Mouse (Mus musculus) CH12.LX (cell line): ENCODE measurements around the gene Gm20662. TPM values are rescaled to one million over a fixed set of nuclear protein-coding genes. Genes with fewer than 3 reads are reported as not detected.

Experiments
- DNase-seq: peaks from one replicate; pipeline ENCODE4 v3.0.0-alpha.2; 2013; ENCODE audit errors: extremely low read depth
- H3K27ac ChIP-seq: 2 replicates; pipeline ENCODE4 v1.5.1; 2012; ENCODE audit warnings: low read depth, mild to moderate bottlenecking, control low read depth, moderate library complexity; ENCODE audit not compliant: insufficient read depth
- H3K27me3 ChIP-seq: replicated peaks from 2 replicates; pipeline ENCODE3; 2012; ENCODE audit warnings: inconsistent platforms
- H3K36me3 ChIP-seq, 2 experiments: replicated peaks in 1 of 2; 2 replicates each; pipeline versions ENCODE3 to v1.6.1; 2012; ENCODE audit warnings: inconsistent platforms in 1 of 2, low read length in 1 of 2, mild to moderate bottlenecking in 1 of 2, mixed read lengths in 1 of 2, moderate library complexity in 1 of 2; ENCODE audit not compliant: control insufficient read depth in 1 of 2, insufficient read depth in 1 of 2
- H3K4me1 ChIP-seq, 2 experiments: 2 replicates each; pipeline ENCODE4 v1.6.1; 2012; ENCODE audit warnings: inconsistent platforms in 1 of 2, moderate library complexity in 1 of 2; ENCODE audit not compliant: insufficient read depth in 2 of 2, control insufficient read depth in 1 of 2
- H3K4me2 ChIP-seq: 2 replicates; pipeline ENCODE4 v1.6.1; 2012; ENCODE audit warnings: low read depth, mild to moderate bottlenecking, control low read depth; ENCODE audit not compliant: poor library complexity, insufficient read depth, severe bottlenecking
- H3K4me3 ChIP-seq, 3 experiments: fragments of 150-350 bp in 1 of 3; sonication (generic) in 1 of 3; replicated peaks in 1 of 3; 2 replicates each; pipeline versions ENCODE3 to v1.5.1; 2011 to 2012; ENCODE audit warnings: low read depth in 2 of 3, low read length in 2 of 3, mild to moderate bottlenecking in 2 of 3, moderate library complexity in 2 of 3, control low read depth in 1 of 3, improper control_type of control experiment in 1 of 3, inconsistent platforms in 1 of 3, mixed read lengths in 1 of 3; ENCODE audit not compliant: poor library complexity in 1 of 3
- H3K79me2 ChIP-seq: replicated peaks from 2 replicates; pipeline ENCODE4 v1.6.1; 2012; ENCODE audit warnings: mild to moderate bottlenecking, moderate library complexity; ENCODE audit not compliant: control insufficient read depth, poor library complexity, insufficient read depth, severe bottlenecking; ENCODE audit errors: extremely low read depth
- H3K9ac ChIP-seq: 2 replicates; pipeline ENCODE4 v1.6.1; 2012; ENCODE audit warnings: low read depth, mild to moderate bottlenecking, control low read depth, moderate library complexity; ENCODE audit not compliant: insufficient read depth
- H3K9me3 ChIP-seq: replicated peaks from 2 replicates; pipeline ENCODE3; 2012; ENCODE audit warnings: low read length, inconsistent platforms, mixed read lengths
- BHLHE40 ChIP-seq: IDR thresholded peaks from 2 replicates; pipeline ENCODE4 v1.6.1; 2011; ENCODE audit warnings: mild to moderate bottlenecking, low read depth, low read length, improper control_type of control experiment
- CHD1 ChIP-seq: IDR thresholded peaks from 2 replicates; pipeline ENCODE4 v1.6.1; 2012; ENCODE audit warnings: low read depth, low read length, improper control_type of control experiment, inconsistent platforms
- CHD2 ChIP-seq: IDR thresholded peaks from 2 replicates; pipeline ENCODE4 v1.6.1; 2011; ENCODE audit warnings: low read length, improper control_type of control experiment
- ELF1 ChIP-seq: IDR thresholded peaks from 2 replicates; pipeline ENCODE4 v1.6.1; 2014; ENCODE audit warnings: low read depth, mild to moderate bottlenecking, inconsistent platforms, low read length, improper control_type of control experiment
- EP300 ChIP-seq: IDR thresholded peaks from 2 replicates; pipeline ENCODE4 v1.6.1; 2011; ENCODE audit warnings: low read length, improper control_type of control experiment
- HCFC1 ChIP-seq: IDR thresholded peaks from 2 replicates; pipeline ENCODE4 v1.6.1; 2012; ENCODE audit warnings: low read depth, mild to moderate bottlenecking, inconsistent platforms, low read length, improper control_type of control experiment
- KAT2A ChIP-seq: IDR thresholded peaks from 2 replicates; pipeline ENCODE4 v1.6.1; 2012; ENCODE audit warnings: low read length, improper control_type of control experiment, inconsistent platforms; ENCODE audit not compliant: insufficient replicate concordance
- MEF2A ChIP-seq: IDR thresholded peaks from 2 replicates; pipeline ENCODE4 v1.6.1; 2014; ENCODE audit warnings: low read depth, mild to moderate bottlenecking, inconsistent platforms, low read length, improper control_type of control experiment, borderline replicate concordance
- NELFE ChIP-seq: IDR thresholded peaks from 2 replicates; pipeline ENCODE4 v1.6.1; 2011; ENCODE audit warnings: low read depth, low read length, improper control_type of control experiment
- NRF1 ChIP-seq: IDR thresholded peaks from 2 replicates; pipeline ENCODE4 v1.6.1; 2014; ENCODE audit warnings: low read depth, mild to moderate bottlenecking, inconsistent platforms, low read length, improper control_type of control experiment, moderate library complexity
- PAX5 ChIP-seq: IDR thresholded peaks from 2 replicates; pipeline ENCODE4 v1.6.1; 2012; ENCODE audit warnings: low read length, inconsistent platforms, mixed read lengths
- POLR2AphosphoS2 ChIP-seq: IDR thresholded peaks from 2 replicates; pipeline ENCODE4 v1.6.1; 2011; ENCODE audit warnings: low read depth, low read length, improper control_type of control experiment
- RAD21 ChIP-seq: IDR thresholded peaks from 2 replicates; pipeline ENCODE4 v1.6.1; 2011; ENCODE audit warnings: low read depth, mild to moderate bottlenecking, low read length, improper control_type of control experiment, moderate library complexity
- USF1 ChIP-seq: IDR thresholded peaks from 2 replicates; pipeline ENCODE4 v1.6.1; 2014; ENCODE audit warnings: low read depth, mild to moderate bottlenecking, inconsistent platforms, low read length, improper control_type of control experiment
- ZC3H11A ChIP-seq: IDR thresholded peaks from 2 replicates; pipeline ENCODE4 v1.6.1; 2012; ENCODE audit warnings: low read depth, mild to moderate bottlenecking, inconsistent platforms, low read length, improper control_type of control experiment
- ZKSCAN1 ChIP-seq: IDR thresholded peaks from 2 replicates; pipeline ENCODE4 v1.6.1; 2012; ENCODE audit warnings: low read depth, inconsistent platforms, low read length, improper control_type of control experiment, borderline replicate concordance
- ZMIZ1 ChIP-seq: IDR thresholded peaks from 2 replicates; pipeline ENCODE4 v1.6.1; 2012; ENCODE audit warnings: low read depth, mild to moderate bottlenecking, inconsistent platforms, low read length, improper control_type of control experiment
- ZNF384 ChIP-seq: IDR thresholded peaks from 2 replicates; pipeline ENCODE4 v1.6.1; 2012; ENCODE audit warnings: low read depth, low read length, improper control_type of control experiment, inconsistent platforms
- dilution Hi-C: fragments of 300-500 bp; cut with MboI; formaldehyde crosslinking; loops from 2 replicates; pipeline ENCODE4 v1.14.3; 2020; ENCODE audit warnings: low sequenced_read_pairs; ENCODE audit not compliant: extremely low pct_unique_long_range_greater_than_20kb, extremely low pct_ligation_motif_present
- in situ Hi-C: fragments of 300-500 bp; cut with MboI; formaldehyde crosslinking; loops from 3 replicates; pipeline ENCODE4 v1.14.3; 2019; ENCODE audit warnings: low sequenced_read_pairs, low pct_ligation_motif_present, low pct_unique_long_range_greater_than_20kb, mixed read lengths
- polyA plus RNA-seq: library from polyadenylated mRNA; unstranded; fragments of >175 nt; gene quantifications from 2 replicates; pipeline ENCODE4 v1.2.1, GENCODE M21; 2012; ENCODE audit warnings: low read depth; ENCODE audit not compliant: insufficient read length
- total RNA-seq, 2 experiments: library from RNA; depleted of rRNA; stranded (reverse); fragments of 300-350 nt in 1 of 2; fragments of >200 nt in 1 of 2; gene quantifications; 2 replicates each; pipeline ENCODE4 v1.2.3; 2012 to 2014

Gm20662 gene
- total and polyA plus RNA-seq, 3 experiments: 0.31 to 1.2 TPM; not detected in 1

DNA sequence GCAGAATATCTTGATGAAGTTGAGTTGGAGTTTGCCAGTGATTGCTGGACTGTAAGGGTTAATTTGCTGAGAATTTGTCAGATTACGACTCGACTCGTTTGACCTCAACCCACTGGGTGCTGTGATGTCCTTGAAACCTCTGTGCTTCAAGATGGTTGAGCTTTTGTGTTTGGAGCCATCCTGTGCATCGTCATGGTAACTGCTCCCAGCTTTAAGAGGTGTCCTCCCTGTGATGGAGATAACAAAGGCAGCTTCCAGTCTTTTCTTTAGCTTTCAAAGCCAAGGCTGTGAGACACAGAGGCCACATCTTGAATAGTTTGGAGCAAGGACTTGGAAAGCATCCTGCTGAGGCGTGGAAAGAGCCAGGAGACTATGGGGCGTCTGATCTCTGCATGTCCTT, 39.0 kb upstream of the Gm20662 start:
- Histone ChIP-seq H3K27me3 (no peaks in the 10 kb centered on the region), H3K79me2 (peaks cover 20% of the 10 kb centered on the region), H3K27ac (no peak overlapping the region), H3K4me2 (no peak overlapping the region), H3K36me3 (peaks cover 46 to 86% of the 10 kb centered on the region in 2 experiments), H3K9me3 (no peaks in the 10 kb centered on the region), H3K4me3 (no peak overlapping the region)
- in situ Hi-C loops (no loop called here), dilution Hi-C loops (no loop called here)
- no peak for TF ChIP-seq PAX5
- TF ChIP-seq USF1: no peak
- TF ChIP-seq ZMIZ1: no peak
- no peak for TF ChIP-seq ELF1
- no peak for TF ChIP-seq ZC3H11A
- no peak for TF ChIP-seq NELFE
- TF ChIP-seq, all 38 proteins: peak for 0
- no peak overlapping the region for H3K9ac ChIP-seq
- peaks cover 1 to 30% of the 10 kb centered on the region in 2 experiments for H3K4me1 ChIP-seq
- no peak for DNase-seq

DNA sequence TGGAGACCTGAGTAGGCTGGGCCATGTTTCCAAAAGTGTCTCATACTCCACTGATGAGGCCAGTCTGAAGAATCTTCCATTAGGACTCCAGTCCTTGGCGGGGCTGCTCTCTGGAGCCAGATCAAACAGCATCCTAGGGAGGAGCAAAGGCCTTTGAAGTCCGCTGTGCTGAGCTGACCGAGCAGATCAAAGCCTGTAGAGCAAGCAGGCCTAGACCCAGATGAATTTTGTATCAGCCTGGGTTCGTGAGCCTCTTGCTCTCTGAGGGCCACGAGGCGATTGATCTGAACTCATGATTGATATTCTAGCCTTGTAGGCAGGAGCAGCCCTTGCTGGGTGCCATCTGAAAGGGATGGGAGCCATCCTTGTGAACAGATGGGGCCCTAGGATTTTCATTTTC, 36.3 kb upstream of the Gm20662 start:
- Histone ChIP-seq H3K4me1 (peaks cover 3 to 25% of the 10 kb centered on the region in 2 experiments), H3K27ac (no peak overlapping the region), H3K9me3 (no peaks in the 10 kb centered on the region), H3K27me3 (no peaks in the 10 kb centered on the region), H3K9ac (no peak overlapping the region)
- in situ Hi-C loops: loop anchor here (5.0 kb wide), 1 partner anchor 37 kb away; the partner anchor contains the start of gene Gm20662
- DNase-seq: no peak
- TF ChIP-seq NELFE (no peak), HCFC1 (no peak), MEF2A (no peak), USF1 (no peak), KAT2A (no peak), RAD21 (no peak), POLR2AphosphoS2 (no peak), BHLHE40 (no peak), CHD1 (no peak), CHD2 (no peak), EP300 (no peak), ZKSCAN1 (no peak), NRF1 (no peak), ZNF384 (no peak)
- TF ChIP-seq, all 38 proteins: peak for 0
- Histone ChIP-seq H3K4me2 (no peak overlapping the region), H3K36me3 (peaks cover 61 to 96% of the 10 kb centered on the region in 2 experiments), H3K4me3 (no peak overlapping the region), H3K79me2 (no peaks in the 10 kb centered on the region)
- dilution Hi-C loops: no loop called here
